Mouse (Mus musculus) hindbrain, embryonic 13.5 days (tissue): Measurements from ENCODE around the gene H2-T24. TPM values are rescaled to one million over a fixed set of nuclear protein-coding genes. Genes with fewer than 3 reads are reported as not detected.
"Not testable (repeated sequence)": the region's sequence is repeated elsewhere in the genome, so short reads cannot be mapped to it uniquely, and the experiment has no call there.

Experiments
- ATAC-seq: fragments of 200-750 bp; cut with Nextera tagmentation; 2 replicates; pipeline ENCODE4 v1.8.0; 2017; ENCODE audit warnings: moderate TSS enrichment; ENCODE audit not compliant: low FRiP score
- H3K27ac ChIP-seq: fragments of 300-500 bp; sonication (generic); 2 replicates; pipeline ENCODE4 v1.5.1; 2015; ENCODE audit warnings: inconsistent platforms, mild to moderate bottlenecking, moderate library complexity
- H3K27me3 ChIP-seq: fragments of 300-500 bp; sonication (generic); 2 replicates; pipeline ENCODE4 v1.6.1; 2015; ENCODE audit warnings: mild to moderate bottlenecking, inconsistent platforms
- H3K36me3 ChIP-seq: fragments of 300-500 bp; sonication (generic); 2 replicates; pipeline ENCODE4 v1.6.1; 2015; ENCODE audit warnings: mild to moderate bottlenecking, inconsistent platforms
- H3K4me1 ChIP-seq: fragments of 300-500 bp; sonication (generic); replicated peaks from 2 replicates; pipeline ENCODE4 v1.6.1; 2015; ENCODE audit warnings: inconsistent platforms
- H3K4me2 ChIP-seq: fragments of 300-500 bp; sonication (generic); 2 replicates; pipeline ENCODE4 v1.6.1; 2015; ENCODE audit warnings: inconsistent platforms, mild to moderate bottlenecking, moderate library complexity
- H3K4me3 ChIP-seq: fragments of 300-500 bp; sonication (generic); 2 replicates; pipeline ENCODE4 v1.5.1; 2015; ENCODE audit warnings: mild to moderate bottlenecking, inconsistent platforms
- H3K9ac ChIP-seq: fragments of 300-500 bp; sonication (generic); 2 replicates; pipeline ENCODE4 v1.6.1; 2015; ENCODE audit warnings: mild to moderate bottlenecking, inconsistent platforms
- H3K9me3 ChIP-seq: fragments of 300-500 bp; sonication (generic); 2 replicates; pipeline ENCODE4 v1.6.1; 2016; ENCODE audit warnings: inconsistent platforms
- WGBS: fragments of 180-500 bp; shearing (Covaris S2); methylation state at CpG from one replicate; pipeline ENCODE4 v1.1.7; 2015; 5-methylcytosine and 5-hydroxymethylcytosine counted together
- polyA plus RNA-seq: library from polyadenylated mRNA; unstranded; fragments of >200 nt; fragmentation: Nextera tagmentation; extraction: Ambion mirVana; gene quantifications from 2 replicates; pipeline ENCODE4 v1.2.1, GENCODE M21; 2015

H2-T24 gene
- polyA plus RNA-seq, 1 experiment from 2014 or later = 8.8 TPM

DNA sequence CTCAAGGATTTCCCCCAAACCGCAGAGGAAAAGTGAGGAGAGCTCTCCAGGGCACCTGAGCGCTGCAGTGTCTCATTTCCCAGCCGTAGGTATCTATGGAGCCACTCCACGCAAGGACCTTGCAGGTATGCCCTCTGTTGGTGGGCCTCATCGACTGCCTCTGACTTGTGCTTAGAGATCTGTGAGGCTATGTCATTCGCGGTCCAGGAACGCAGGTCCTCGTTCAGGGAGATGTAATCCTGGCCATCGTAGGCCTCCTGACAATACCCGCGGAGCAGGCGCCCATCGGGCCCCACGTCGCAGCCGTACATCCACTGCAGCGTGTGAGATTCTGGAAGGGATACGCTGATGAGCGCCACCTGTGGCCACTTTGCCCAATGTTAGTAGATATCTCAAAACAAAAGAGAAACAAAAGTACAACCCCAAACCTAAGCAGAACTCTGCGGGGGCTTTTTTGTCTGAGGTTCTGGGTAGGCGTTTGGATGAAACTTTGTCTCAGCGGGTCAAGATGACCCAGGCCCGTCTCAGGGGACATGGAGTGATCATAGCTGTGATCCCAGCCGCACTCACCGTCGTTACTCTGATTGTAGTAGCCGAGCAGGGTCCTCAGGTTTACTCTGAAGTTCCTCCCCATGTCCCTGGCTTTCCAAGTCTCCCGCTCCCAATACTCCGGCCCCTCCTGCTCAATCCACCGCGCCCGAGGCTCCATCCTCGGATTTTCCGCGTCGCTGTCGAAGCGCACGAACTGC, 11.4 kb upstream of the H2-T24 start:
- WGBS = under 1% methylated on average over 40 of the region's 40 CpGs

DNA sequence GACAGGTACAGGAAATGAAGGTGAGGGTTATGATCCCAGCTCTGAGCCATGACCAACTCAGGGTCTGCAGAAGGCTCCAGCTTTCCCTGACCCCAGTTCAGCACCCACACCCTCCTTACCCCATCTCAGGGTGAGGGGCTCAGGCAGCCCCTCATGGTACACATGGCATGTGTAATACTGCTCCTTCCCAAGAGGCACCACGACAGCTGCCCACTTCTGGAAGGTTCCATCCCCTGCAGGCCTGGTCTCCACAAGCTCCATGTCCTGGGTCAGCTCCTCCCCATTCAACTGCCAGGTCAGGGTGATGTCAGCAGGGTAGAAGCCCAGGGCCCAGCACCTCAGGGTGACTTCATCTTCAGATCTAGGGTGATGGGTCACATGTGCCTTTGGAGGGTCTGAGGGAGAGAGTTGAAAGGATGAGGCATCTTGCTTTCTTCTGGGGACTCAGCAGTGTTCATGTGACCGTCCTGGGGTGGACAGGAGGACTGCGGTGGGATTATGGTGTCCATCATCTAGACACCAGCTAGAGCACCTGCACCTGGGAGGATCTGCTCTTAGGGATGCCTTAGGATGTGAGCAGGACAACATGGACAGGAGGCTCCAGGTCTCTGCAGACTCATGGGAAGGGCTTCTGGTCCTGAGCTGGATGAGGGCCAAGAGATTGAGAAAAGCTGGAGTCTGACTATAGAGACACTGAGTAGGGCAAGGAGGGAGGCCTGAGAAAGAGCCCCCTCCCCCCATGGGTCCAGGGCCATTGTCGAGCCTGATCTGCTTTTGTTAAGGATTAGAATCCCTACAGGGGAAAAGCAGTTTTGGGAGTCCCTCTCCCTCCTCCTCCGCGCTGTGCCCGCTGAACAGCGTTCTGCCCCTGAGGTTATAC, 10.6 kb upstream of the H2-T24 start:
- H3K36me3 ChIP-seq, H3K9me3 ChIP-seq, H3K27ac ChIP-seq: not testable (repeated sequence)
- WGBS = 41% methylated on average over 8 of the region's 8 CpGs
- Histone ChIP-seq H3K4me1 (peaks cover 16% of the 10 kb centered on the region), H3K27me3 (peaks cover 20% of the 10 kb centered on the region; the same call in 1 of the 2 replicates), H3K9ac (0 out of 2 replicates have a peak overlapping the region, but pooled peaks have one; percentile 43), H3K4me2 (peak overlapping the region; percentile 78), H3K4me3 (peak overlapping the region; percentile 47)
- 0 out of 2 replicates have a peak, but pooled peaks have one; percentile 26 for ATAC-seq

More for the DNA sequence above, 11.4 kb upstream of the H2-T24 start:
- Histone ChIP-seq H3K4me3 (peak overlapping the region; percentile 47), H3K27me3 (peaks cover 20% of the 10 kb centered on the region; the same call in 1 of the 2 replicates), H3K4me1 (peaks cover 10% of the 10 kb centered on the region), H3K9ac (peak overlapping the region; percentile 68), H3K4me2 (peak overlapping the region; percentile 78)
- H3K9me3 ChIP-seq, H3K27ac ChIP-seq, H3K36me3 ChIP-seq: not testable (repeated sequence)
- peak; percentile 61 for ATAC-seq

DNA sequence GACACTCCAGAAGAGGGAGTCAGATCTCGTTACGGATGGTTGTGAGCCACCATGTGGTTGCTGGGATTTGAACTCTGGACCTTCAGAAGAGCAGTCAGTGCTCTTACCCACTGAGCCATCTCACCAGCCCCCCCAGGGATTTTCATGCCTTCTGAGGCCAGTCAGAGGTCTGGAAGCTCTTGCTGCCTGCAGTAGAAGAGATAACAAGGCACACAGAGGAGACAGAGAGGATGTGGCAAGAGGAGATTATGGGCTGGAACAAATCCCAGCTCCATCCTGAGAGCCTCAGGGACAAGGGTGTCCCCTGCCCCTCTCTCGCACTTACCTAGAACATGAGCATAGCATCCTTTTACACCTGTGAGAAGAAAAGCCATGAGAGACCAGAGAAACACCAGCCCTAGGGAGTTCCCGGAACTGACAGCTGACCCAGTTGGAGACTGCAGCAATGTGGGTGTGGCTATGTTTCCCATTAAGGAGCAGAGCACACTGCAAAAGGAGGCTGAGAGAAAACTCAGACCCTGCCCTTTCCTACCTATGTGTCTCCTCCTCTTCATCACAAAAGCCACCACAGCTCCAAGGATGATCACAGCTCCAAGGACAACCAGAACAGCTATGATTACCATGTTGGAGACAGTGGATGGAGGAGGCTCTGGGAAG, 9.8 kb upstream of the H2-T24 start:
- H3K4me2 ChIP-seq, H3K4me3 ChIP-seq, H3K36me3 ChIP-seq, H3K9ac ChIP-seq, H3K27ac ChIP-seq, H3K9me3 ChIP-seq, ATAC-seq: not testable (repeated sequence)
- Histone ChIP-seq H3K27me3 (peaks cover 20% of the 10 kb centered on the region; the same call in 1 of the 2 replicates), H3K4me1 (peaks cover 17% of the 10 kb centered on the region)
- 81% methylated on average over 4 of the region's 4 CpGs for WGBS

DNA sequence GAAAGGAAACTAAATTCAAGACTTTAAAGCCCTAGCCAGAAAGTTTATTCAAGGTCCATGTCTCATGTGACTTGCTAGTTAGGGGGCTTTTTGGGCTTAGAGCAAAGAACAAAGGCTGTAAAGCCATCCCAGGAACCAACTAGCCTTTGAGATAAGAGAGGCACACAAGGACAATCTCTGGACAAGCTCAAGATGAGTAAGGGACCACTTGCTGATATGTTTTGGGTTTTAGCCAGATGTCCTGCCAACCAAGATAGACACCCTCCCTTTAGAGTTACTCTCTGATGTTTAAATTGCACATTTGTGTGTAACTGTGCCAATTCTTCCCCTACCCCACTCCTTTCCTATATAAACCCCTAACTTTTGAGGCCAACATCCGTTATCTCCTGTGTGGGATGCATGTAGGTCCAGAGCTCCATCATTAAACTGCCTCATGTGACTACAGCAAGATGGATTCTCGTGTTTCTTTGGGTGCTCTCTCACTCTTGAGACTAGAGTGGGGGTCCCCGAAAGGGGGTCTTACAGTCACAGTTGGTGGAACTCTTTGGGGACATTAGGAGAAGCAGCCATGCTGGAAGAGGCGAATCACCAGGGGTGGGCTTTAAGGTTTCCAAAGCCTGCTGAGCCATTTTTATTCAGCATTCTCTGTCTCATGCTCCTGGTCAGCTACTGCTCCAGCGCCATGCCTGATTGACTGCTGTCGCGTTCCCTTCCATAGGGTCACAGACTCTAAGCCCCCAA, 8.7 kb upstream of the H2-T24 start:
- ATAC-seq = no peak
- Histone ChIP-seq H3K4me1 (peaks cover 19% of the 10 kb centered on the region), H3K9ac (no peak overlapping the region), H3K9me3 (no peaks in the 10 kb centered on the region), H3K27me3 (peaks cover 20% of the 10 kb centered on the region; the same call in 1 of the 2 replicates), H3K27ac (no peak overlapping the region), H3K36me3 (no peaks in the 10 kb centered on the region), H3K4me2 (no peak overlapping the region), H3K4me3 (no peak overlapping the region)
- WGBS = 85% methylated on average over 7 of the region's 7 CpGs

- H3K27me3 ChIP-seq = peaks cover 19% of the 10 kb centered on the region; the same call in 1 of the 2 replicates
- H3K9ac ChIP-seq = no peak overlapping the region
- H3K4me3 ChIP-seq = no peak overlapping the region
- no peak overlapping the region for H3K27ac ChIP-seq
- no peak for ATAC-seq
- H3K4me1 ChIP-seq = peaks cover 22% of the 10 kb centered on the region
- H3K36me3 ChIP-seq = no peaks in the 10 kb centered on the region
- 97% methylated on average over 4 of the region's 4 CpGs for WGBS
- H3K9me3 ChIP-seq = no peaks in the 10 kb centered on the region
- H3K4me2 ChIP-seq = no peak overlapping the region
Observed at GRCm38 (mm10) chr17:36027663-36028062, 7.3 kb upstream of the H2-T24 start.

DNA sequence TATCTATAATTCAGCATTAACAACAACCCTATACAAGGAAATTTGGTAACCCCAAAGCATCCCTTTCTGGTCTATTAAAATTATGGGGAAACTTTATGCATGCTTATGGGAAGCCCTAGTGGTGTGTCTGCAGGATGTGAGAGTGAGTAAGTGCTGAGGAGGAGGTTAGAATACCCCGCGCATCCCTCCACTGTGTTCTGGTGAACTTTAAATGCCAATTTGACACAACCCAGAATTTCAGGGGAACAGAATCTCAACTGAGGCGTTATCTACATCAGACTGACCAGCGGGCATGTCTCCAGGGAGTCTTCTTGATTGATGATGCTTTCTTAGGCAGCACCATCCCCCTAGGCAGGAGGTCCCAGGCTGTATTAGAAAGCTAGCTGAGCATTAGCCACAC, 5.5 kb upstream of the H2-T24 start:
- Histone ChIP-seq H3K36me3 (no peaks in the 10 kb centered on the region), H3K9ac (no peak overlapping the region), H3K9me3 (no peaks in the 10 kb centered on the region), H3K27ac (no peak overlapping the region), H3K4me1 (0 out of 2 replicates have a peak, but pooled peaks cover 11% of the 10 kb centered on the region), H3K4me3 (no peak overlapping the region), H3K4me2 (no peak overlapping the region), H3K27me3 (0 out of 2 replicates have a peak, but pooled peaks cover 5% of the 10 kb centered on the region)
- 44% methylated on average over 4 of the region's 4 CpGs for WGBS
- ATAC-seq = no peak

GRCm38 (mm10) chr17:36025197-36025596, 4.8 kb upstream of the H2-T24 start:
- ATAC-seq = no peak
- Histone ChIP-seq H3K4me3 (no peak overlapping the region), H3K27ac (no peak overlapping the region), H3K9me3 (no peaks in the 10 kb centered on the region), H3K36me3 (no peaks in the 10 kb centered on the region), H3K4me2 (no peak overlapping the region), H3K27me3 (no peaks in the 10 kb centered on the region), H3K9ac (no peak overlapping the region), H3K4me1 (0 out of 2 replicates have a peak, but pooled peaks cover 14% of the 10 kb centered on the region)
- 56% methylated on average over 5 of the region's 5 CpGs for WGBS

GRCm38 (mm10) chr17:36023710-36024654, 3.6 kb upstream of the H2-T24 start:
- 0 out of 2 replicates have a peak, but pooled peaks cover 14% of the 10 kb centered on the region for H3K4me1 ChIP-seq
- ATAC-seq = no peak
- H3K4me2 ChIP-seq = no peak overlapping the region
- no peak overlapping the region for H3K4me3 ChIP-seq
- H3K36me3 ChIP-seq = no peaks in the 10 kb centered on the region
- no peaks in the 10 kb centered on the region for H3K9me3 ChIP-seq
- H3K9ac ChIP-seq = no peak overlapping the region
- 63% methylated on average over 9 of the region's 9 CpGs for WGBS
- H3K27me3 ChIP-seq = no peaks in the 10 kb centered on the region
- no peak overlapping the region for H3K27ac ChIP-seq

DNA sequence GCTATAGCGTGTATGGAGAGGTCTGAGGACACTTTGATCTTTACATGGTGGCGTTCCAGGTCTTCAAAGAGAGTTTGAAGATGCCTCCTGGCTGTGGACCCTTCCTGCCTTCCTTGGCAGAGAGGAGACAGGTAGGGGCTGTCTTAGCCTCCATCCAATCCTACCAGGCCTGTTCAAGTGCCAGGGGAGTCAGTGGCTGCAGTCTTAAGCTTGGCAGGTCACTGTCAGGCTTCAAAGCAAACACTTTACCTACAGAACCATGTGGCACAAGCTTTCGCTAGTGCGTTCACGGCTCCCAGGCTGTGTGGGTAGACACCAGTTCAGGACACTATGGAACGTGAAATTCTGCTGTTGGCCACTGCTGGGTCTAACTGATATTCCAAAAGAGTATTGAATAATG, 2.6 kb upstream of the H2-T24 start:
- H3K9me3 ChIP-seq = no peaks in the 10 kb centered on the region
- ATAC-seq = no peak
- WGBS = 94% methylated on average over 6 of the region's 6 CpGs
- H3K9ac ChIP-seq = no peak overlapping the region
- H3K4me2 ChIP-seq = no peak overlapping the region
- H3K4me3 ChIP-seq = no peak overlapping the region
- H3K27ac ChIP-seq = no peak overlapping the region
- H3K4me1 ChIP-seq = 0 out of 2 replicates have a peak, but pooled peaks cover 14% of the 10 kb centered on the region
- no peaks in the 10 kb centered on the region for H3K36me3 ChIP-seq
- H3K27me3 ChIP-seq = no peaks in the 10 kb centered on the region

DNA sequence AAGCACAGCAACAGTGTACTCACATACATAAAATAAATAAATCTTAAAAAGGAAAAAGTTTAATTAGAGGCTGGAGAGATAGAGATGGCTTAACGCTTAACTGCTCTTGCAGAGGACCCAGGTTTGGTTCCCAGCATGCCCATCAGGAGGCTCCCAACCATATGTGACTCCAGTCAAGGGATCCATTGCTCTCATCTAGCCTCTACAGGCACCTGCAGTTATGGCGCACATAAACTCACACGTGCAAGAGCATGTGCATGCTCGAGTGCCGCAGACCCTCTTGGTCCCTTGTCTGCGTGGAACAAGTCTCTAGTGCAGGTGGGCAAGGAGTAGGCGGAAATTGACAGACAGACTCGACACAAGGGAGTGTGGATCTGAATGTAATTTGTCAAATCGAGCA, 1.7 kb upstream of the H2-T24 start:
- Histone ChIP-seq H3K27me3 (no peaks in the 10 kb centered on the region), H3K27ac (no peak overlapping the region), H3K9ac (no peak overlapping the region), H3K36me3 (no peaks in the 10 kb centered on the region), H3K4me3 (no peak overlapping the region), H3K9me3 (no peaks in the 10 kb centered on the region), H3K4me1 (0 out of 2 replicates have a peak, but pooled peaks cover 14% of the 10 kb centered on the region), H3K4me2 (no peak overlapping the region)
- WGBS = 97% methylated on average over 9 of the region's 9 CpGs
- ATAC-seq = no peak

GRCm38 (mm10) chr17:36021309-36021708, 949 bp upstream of the H2-T24 start:
- 96% methylated on average over 1 of the region's 1 CpGs for WGBS
- H3K4me2 ChIP-seq = no peak overlapping the region

More at GRCm38 (mm10) chr17:36021309-36021708, 949 bp upstream of the H2-T24 start:
- Histone ChIP-seq H3K27me3 (no peaks in the 10 kb centered on the region), H3K9me3 (no peaks in the 10 kb centered on the region), H3K27ac (no peak overlapping the region), H3K9ac (no peak overlapping the region), H3K36me3 (no peaks in the 10 kb centered on the region), H3K4me3 (no peak overlapping the region), H3K4me1 (0 out of 2 replicates have a peak, but pooled peaks cover 12% of the 10 kb centered on the region)
- no peak for ATAC-seq
